Mouse (Mus musculus): ENCODE results near the gene Mall. TPM values are rescaled to one million over a fixed set of nuclear protein-coding genes. Genes with fewer than 3 reads are reported as not detected.

The Mall gene
- under 1 TPM; 0.39 to 0.82 TPM for total RNA-seq (2021)

DNA sequence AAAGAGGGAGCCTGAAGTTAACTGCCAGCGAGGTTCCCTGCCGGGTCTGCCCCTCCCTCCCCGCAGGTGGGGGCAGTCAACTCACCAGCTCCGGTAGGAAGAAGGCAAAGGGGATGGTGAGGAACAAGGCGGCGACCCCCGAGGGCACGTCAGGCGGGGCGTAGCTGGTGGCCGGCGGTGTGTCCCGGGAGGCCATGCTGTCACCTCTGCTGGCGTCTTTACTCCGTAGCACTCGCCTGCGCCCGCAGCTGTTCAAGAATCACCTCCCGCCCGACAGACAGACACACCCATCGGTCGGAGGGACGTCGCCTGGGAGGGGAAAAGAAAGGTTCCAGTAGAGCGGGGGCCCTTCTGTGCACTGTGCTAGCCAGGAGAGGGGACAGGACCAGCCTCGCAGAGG lies at the start of gene Mall:
Gene Mall, minus strand, starts transcription at position 262 of the 400 bp plus-strand sequence.
- no peak for DNase-seq (ENCODE audit: extremely low spot score in 1 of 2, low spot score in 1 of 2)

DNA sequence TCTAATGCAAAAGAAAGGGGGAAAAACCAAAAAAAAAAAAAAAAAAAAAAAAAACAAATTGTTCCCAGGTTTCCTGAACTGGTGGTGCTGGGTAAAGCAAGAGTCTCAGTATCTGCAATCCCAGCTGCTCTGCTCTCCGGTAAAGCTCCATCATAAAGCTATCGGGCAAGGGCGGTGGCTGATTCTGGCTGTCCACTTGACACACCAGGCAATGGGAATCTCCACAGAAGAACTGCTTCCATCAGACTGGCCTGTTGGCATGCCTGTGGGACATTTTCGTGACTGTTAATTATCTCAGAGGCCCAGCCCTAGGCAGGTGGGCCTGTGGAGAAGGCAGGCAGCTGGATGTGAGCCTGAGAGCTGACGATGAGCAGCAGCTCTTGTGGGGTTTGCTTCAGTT lies 48.7 kb upstream of the Mall start:
- DNase-seq (ENCODE audit: extremely low spot score in 1 of 2, low spot score in 1 of 2): no peak

DNA sequence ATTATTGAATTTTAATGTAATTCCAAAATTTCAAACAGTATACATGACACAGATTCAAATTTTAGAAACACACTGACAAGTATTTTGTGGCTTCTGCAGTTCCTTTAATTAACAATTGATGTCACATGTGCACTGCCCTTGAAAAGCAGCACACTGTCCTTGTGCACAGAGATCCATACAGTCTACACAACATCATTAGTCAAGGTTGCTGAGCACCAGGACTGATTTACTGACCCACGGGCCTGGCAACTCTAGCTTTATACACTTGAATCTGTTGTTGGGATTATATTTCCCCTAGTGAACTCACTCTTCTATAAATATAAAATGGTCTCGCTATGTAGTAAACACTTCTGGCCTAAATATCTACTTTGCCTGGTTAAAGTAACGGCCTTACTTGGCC lies 45.3 kb upstream of the Mall start:
- no peak for DNase-seq (ENCODE audit: extremely low spot score in 1 of 2, low spot score in 1 of 2)

DNA sequence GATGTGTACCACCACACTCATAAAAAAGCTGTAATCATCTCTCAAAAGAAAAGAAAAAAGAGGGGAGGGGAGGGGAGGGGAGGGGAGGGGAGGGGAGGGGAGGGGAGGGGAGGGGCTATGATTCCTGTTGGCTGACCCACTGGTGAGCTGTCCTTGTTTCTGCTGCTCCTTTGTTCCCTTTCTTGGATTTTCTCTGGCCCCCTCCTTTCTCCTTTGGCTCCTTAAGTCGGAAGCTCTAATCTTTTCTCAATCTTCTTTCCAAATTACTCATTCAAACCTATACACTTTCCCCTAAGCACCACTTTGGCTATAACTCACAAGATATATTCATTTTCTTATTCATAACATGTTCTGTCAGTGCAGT lies 44.8 kb upstream of the Mall start:
- DNase-seq (ENCODE audit: extremely low spot score in 1 of 2, low spot score in 1 of 2): no peak

DNA sequence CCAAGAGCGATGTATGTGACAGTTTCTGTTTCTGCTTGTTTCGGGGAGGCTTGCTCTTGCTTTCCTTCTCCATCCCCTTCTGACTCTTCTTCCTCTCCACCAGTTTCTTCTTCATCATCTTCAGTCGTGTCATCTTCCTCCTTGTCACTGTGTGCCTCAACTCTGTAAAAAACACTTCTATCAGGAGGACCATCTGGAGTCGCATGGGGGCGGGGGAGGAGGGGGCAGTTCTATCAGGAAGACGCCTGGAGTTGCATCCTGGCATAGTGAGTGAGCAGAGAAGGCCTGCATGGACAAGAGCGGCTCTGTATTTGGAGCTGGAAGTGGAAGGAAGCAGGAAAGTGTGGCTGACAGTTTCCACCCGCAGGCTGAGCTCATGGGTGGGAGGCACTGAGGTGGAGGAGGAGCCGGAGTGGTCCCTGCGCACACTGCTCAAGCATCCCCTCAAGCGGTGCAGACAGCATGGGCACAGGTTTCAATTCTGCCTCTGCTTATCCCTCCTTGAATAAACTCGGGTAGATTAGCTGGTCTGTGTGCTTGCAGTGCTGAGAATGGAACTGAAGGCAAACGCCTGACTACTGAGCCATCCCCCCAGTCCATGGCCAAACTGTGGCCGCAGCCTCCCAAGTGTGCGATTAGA lies 44.3 kb upstream of the Mall start:
- no peak for DNase-seq (ENCODE audit: extremely low spot score in 1 of 2, low spot score in 1 of 2)

DNA sequence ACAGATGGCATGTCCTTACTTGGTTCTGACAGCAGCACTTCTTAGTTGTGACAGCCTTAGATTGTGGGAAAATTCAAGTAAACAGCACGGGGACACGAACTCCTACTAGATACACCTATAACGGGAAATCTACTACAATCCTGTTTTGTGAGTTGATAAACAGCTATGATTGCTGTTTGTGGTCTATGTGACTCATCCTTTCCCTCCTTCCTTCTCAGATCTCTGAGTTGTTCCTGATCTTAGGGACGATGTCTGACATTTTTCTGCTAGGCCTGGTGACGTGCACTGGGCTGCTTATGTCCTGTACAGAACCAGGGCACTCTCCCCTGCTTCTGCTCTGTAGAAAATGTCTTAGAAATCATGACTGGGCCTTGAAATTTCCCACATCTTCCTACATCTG lies 31.9 kb upstream of the Mall start:
- DNase-seq (ENCODE audit: extremely low spot score in 1 of 2, low spot score in 1 of 2): no peak

DNA sequence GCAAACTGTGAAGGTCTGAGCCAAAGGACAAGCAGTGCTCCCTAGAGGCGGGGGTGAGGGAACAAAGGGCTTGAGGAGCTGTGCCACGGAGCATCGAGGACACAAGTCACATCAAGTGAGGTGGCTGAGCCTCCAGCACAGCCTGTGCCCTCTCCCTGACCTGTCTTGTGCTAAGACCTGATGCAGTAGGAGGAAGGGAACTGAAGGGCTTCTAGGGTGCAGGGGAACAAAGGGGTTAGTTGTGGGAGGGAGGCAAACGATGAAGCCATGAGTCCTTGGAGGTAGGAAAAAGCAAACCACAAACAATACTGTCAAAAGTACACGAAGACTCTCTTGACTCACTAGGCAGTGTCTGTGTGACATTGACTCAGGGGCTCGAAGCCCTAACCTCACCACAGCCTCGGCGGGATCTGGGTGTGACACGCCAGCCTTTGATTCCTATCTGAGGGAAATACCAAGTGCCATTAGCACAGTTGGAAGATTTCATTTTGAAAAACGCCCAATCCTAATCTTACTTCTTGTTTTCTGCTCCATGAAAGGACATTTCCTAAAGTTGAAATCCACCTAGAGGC lies 30.8 kb upstream of the Mall start:
- no peak for DNase-seq (ENCODE audit: extremely low spot score in 1 of 2, low spot score in 1 of 2)

DNA sequence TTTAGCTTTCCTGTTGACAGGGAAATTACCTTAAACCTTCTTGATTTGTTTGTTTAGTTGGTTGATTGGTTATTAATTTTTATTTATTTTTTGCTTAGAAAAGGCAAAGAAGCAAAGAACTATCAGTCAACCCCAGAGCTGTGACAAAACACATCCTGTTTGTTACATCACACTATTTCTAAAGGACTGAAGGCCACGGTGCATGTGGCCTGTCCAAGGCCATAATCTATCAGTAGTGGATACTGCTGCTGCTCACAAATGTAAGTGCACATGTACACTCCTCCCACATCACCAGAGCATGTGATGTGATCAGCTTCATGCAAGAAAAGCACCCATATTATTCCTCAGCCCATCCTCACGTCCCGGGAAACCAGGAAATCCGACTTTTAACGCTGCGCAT lies 30.3 kb upstream of the Mall start:
- no peak for DNase-seq (ENCODE audit: extremely low spot score in 1 of 2, low spot score in 1 of 2)

DNA sequence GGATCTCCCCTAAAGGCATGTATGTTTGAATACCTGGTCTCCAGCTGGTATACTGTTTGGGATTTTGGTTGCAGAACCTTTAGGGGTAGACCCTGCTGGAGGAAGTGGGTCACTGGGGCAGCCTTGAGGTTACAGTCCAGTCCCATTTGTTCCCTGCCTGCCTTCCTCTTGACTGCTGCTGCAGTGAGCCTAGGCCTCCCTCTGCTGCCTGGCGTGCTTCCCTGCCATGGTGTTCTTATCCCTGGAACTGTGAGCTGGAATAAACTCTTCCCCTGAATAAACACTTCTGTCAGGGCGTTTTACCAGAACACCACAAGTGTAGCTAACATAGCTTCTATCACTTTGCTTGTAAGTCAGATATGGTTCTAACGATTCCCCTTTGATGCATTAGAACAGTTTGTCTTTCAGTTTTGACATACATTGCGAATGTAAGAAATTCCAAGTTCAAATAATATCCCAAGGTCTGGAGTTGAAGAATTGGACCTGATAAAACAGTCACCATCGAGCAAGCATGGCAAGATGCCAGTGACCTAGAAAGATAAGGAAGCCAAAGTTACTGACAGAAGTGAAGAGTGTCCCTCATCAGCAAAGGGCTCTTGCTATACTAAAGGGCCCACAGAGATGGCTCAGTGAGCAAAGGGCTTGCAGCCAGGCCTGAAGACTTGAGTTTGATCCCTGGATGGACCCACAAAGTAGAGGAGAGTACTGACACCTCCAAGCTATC lies 29.6 kb upstream of the Mall start:
- no peak for DNase-seq (ENCODE audit: extremely low spot score in 1 of 2, low spot score in 1 of 2)

DNA sequence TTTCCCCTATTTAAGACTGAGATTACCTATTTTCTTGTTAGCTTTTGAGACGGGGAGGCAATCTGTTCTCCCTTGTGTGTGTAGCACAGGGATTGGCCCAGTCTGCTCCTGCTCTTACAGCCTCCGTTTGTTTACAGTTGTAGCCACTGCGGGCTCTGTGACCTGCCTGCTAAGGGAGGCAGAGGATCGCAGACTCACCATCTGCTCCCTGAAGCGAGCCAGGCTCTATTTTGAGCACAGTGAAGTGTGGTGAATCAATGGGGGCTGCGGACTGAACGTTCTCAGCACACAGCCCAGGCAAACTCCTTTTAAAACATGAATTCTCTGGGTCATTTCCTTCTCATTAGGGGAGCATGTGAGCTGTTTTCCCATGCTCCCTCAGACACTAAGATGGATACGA lies 27.4 kb upstream of the Mall start:
- DNase-seq (ENCODE audit: extremely low spot score in 1 of 2, low spot score in 1 of 2): no peak

DNA sequence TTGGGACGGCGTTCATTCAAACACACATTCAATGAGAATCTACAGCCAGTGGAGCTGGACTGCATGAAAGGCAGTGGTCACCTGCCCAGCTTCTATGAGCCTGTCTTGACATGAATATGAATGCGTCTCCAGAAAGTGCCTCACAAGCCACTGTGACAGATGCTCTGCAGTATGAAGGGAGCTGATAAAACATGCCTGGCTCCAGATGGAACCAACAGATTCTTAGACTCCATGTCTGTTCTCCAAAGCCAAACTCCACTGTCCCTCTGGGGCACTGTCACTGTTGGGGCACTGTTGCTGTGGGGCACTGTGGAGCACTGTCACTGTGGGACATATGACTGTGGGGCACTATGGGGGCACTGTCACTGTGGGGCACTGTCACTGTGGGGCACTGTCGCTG lies 24.4 kb upstream of the Mall start:
- DNase-seq (ENCODE audit: extremely low spot score in 1 of 2, low spot score in 1 of 2): no peak

DNA sequence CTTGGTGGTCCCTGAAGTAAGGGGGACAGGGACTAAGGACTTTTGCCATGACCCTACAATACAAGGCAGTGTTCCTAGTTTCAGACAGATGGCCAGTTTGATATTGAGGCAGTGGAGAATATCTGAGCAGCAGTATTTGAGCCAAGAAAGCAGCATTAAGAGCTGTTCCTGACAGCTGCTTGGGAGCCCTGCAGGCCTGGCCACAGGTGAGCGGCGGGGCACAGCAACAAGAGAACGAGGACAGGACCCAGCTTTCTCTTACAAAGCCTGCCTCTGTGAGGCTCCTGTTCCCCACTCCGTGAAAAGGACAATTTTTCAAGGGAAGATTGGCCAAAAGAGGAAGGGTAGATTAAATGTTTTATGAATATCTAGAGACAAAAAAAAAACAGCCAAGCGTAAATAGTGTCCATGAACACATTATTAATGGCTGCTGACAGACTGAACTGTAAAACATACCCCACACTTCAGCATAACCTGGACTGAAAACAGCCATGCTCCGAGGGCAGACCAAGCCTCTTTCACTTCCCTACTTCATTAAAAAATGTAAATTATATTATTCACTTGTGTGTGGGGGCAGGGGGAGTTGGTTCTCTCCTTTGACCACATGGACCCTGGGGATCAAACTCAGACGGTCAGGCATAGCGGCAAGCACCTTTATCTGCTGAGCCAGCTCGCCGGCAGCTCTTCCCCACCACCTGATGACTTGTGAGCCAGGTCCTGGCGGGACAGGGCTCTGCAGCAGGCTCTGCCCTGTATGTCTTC lies 22.3 kb upstream of the Mall start:
- no peak for DNase-seq (ENCODE audit: extremely low spot score in 1 of 2, low spot score in 1 of 2)

DNA sequence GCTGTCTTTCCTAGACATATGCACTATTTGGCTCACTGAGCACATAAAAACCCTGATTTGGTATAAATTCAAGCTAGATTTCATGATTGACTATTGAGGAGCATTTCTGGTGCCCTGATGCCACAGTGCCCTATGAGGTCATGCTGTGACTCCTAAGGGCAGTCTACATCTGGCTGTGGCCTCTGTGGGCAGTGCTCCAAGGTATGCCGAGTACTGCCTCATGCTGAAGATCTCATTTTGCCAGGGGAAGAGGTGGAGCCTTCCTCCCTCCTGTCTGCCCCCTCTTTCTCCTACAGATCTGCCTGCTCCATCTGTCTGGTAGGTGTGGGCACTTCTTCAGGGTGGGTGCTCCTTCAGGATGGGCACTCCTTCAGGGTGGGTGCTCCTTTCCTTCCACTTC lies 19.6 kb upstream of the Mall start:
- no peak for DNase-seq (ENCODE audit: extremely low spot score in 1 of 2, low spot score in 1 of 2)

DNA sequence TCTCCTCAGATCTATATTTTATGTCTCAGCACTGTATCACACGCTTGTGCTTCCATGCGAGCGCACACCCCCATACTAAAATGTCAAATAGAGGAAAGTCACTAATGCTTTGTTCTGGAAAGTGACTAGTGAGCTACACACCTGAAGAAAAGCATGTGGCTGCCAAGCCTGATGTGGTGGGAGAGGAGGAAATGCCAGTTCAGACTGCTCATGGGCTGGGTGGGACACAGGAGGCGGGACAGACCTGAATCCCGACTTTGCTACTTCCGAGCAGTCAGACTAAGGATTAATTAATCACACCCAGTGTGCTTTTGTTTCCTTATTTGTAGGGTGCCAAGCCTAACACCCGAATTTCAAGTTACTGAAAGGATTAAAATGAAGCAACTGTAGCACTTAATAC lies 18.6 kb upstream of the Mall start:
- no peak for DNase-seq (ENCODE audit: extremely low spot score in 1 of 2, low spot score in 1 of 2)

DNA sequence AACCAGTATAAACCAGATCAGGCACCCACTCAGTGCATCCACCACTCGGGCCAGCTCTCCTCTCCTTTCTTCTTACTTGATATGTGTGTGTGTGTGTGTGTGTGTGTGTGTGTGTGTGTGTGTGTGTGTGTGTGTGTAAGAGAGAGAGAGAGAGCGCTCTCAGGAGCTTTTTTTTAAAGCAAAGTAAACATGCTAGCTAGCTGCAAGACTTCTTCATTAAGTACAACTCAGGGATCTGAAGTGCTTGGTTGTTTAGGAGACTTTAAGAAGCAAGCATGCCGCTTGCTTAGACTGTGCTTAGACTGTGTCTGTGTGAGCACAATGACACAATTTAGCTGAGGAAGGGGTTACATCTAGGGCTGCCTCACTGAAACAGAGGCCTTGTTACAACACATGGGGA lies 12.9 kb upstream of the Mall start:
- no peak for DNase-seq (ENCODE audit: extremely low spot score in 1 of 2, low spot score in 1 of 2)

DNA sequence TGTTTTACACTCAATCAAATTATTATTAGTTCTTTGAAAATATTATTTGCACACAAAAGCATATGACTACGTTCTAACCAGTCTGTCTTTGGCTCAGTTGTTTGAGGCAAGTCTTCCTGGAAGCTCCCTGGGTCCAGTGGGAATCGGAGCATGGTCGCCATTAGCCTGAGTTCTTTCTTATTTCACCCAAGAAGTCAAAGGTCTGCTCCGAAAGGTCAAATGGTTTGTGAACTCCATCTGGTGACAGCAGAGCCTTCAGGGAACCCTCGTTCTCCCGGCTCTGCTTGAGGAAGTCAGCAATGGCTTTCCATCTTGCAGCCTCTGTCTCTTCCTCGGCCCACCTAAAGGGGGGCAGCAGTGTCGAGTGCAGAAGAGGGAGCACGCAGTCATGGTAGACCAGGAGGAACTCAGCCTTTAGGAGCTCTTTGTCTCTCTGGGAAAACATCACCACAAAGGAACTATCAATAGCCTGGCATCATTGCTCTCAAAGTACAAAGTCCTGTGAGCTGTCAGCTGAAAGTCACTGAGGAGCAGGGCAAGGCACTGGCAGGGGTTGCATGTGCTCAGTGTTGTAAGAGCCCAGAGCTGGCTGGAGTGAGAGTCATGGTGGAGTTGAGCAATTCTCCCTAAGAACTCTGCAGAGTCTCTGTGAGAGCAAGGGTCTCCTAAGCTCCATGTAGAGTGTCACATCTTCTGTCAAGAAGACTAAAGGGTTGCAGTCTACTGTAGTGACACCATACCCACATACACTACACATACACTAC lies 11.2 kb upstream of the Mall start:
- DNase-seq (ENCODE audit: extremely low spot score in 1 of 2, low spot score in 1 of 2): no peak

DNA sequence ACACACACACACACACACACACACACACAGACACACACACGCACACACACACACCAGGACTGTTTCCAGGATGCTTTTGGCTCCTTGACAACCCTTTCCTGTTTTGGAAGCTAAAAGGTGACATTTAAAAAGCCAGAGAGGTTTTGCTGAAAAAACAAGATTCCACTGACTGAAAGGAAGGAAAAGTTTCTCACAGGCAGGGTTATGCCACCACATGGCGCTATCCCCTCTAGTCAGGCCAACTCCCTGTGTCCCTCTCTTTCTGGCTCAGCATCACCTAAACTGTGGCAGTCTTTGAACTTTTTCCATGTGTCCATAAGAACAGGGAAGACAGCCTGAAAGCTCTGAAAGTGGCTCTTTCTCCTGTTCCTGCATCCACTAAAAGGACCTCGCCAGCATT lies 8.2 kb upstream of the Mall start:
- no peak for DNase-seq (ENCODE audit: extremely low spot score in 1 of 2, low spot score in 1 of 2)

DNA sequence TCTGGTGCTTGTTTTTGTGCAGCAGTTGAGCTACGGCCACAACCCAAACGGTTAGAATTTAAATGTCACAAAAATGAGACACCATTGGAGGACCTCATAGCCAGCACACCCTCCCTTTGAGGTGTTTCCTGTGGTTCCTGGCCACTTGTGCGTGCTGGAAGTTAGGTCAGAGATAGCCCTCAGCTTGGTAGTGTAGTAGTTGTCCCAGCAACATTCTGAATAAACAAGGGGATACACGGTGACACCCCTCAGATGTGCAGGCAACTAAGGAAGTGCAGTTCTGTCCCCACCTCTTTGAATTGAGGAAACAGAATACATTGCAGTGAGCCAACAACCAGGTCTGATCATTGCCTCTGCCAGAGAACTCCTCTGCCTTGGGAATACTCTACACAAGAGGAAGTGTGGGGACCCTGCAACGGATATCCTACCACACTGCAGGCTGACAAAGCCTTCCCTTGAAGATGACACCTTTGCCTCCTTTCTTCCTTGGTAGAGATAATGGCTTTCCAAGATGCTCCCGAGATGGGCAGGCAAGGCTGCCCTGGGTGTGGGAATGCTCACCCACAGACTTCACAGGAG lies 7.0 kb upstream of the Mall start:
- no peak for DNase-seq (ENCODE audit: extremely low spot score in 1 of 2, low spot score in 1 of 2)

DNA sequence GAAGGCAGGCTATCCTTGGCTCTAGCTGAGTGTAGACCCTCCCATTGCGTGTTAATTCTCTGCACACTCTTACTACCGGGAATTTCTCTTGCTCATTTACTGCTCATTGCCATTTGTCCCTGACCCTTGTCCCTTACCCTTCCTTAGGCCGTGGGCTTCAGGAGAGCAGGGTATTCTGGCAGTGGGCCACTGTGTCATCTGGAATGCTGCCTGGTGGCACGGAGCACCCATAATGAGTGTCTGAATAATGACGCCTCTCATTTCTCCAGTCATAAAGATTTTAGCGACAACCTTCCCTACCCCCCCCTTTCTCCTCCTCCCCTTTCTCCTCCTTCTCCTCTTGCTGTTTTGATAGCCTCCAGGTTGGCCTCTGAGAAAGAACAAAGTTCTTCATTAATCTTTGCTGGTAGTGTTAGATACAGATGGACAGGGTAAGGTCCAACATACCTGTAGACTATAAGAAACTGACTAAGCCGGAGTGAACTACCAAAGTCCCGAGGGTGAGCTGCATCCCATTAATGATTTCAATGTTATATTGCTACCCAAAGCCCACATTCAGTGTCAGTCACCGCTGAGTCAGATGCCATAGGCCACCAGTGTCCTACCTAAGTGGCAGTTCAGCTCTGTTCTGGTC lies 5.9 kb upstream of the Mall start:
- DNase-seq (ENCODE audit: extremely low spot score in 1 of 2, low spot score in 1 of 2): no peak

DNA sequence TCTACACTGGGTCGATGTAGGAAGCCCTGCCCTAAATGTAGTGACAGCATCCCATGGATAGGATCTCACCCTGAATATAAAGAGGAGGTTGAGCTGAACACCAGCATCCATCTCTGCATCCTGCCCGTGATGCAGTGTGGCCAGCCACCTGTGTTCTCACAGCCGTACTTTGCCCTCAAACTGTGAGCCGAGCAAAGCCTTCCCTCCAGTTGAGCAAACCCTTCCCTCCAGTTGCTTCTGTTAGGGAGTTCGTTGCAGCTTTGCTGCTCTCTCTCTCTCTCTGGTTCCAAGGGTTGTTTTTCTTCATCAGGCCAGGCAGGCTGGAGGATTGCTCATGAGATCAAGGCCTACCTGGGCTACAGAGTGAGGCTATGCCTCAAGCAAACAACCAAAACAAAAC lies 5.2 kb upstream of the Mall start:
- DNase-seq (ENCODE audit: extremely low spot score in 1 of 2, low spot score in 1 of 2): no peak
